Mouse (Mus musculus): ENCODE results near the gene Snn.

DNA sequence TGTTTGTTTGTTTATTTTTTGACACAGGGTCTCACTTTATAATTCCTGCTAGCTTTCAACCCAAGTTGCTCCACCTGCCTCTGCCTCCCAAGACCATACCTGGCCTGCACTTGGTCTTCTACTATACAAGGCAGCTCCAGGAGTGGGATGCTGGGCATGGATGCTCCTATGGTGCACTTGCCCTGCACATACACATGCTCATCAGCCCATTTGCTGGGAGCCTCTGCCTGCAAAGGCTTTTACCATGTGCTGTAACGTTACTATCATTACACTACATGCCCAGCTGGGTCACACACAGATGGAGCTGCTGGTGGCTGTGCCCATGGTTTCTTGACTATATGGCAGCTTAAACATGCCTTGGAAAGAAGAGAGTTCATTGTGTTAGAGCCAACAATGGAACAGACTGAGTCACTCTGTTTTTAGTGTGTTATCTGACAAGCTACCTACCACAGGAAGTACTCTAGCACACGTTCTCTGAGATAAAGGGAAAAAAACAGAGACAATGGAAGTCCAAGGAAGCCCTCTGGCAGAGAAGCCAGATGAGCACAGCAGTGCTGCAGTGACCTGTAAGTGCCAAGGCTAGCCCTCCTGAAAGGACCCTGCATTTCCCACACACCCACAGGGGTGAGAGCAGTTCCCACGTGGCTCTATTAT is 17.6 kb downstream of the Snn start:
- TF ChIP-seq CTCF (IDR thresholded peaks at IDR 0.05; ENCODE audit: borderline replicate concordance, insufficient read depth, low read depth, low read length) (no peak), POLR2A (IDR thresholded peaks at IDR 0.05; ENCODE audit: borderline replicate concordance, insufficient read depth, low read length) (no peak)

Data from cerebellum, adult 2 months (tissue).